Mouse (Mus musculus): ENCODE measurements around the gene Nuak1. TPM values are rescaled to one million over a fixed set of nuclear protein-coding genes. Genes with fewer than 3 reads are reported as not detected.

The Nuak1 gene
- polyA plus RNA-seq, 1 experiment from 2014 or later, result 3.6 TPM

DNA sequence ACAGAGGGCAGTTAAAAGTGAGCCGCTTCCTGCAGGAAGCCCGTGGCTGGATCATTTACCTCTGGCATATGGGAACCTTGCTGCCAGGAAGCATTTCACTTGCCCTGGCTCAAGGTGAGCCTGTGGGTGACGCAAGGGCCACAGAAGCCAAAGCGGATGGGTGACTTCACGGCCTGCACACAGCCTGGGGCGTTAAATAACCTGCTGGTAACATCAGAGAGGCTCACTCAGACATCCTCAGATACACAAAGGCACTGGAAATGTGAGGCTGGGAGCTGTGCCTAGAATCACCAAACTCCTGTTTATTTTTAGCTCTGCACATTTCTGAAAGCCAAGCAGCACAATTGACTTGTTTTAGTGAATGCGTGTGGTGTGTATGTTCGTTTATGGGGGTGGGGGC lies 23.6 kb downstream of the Nuak1 start:
- Histone ChIP-seq H3K4me3 (ENCODE audit: low read length) (no peak overlapping the region), H3K4me1 (ENCODE audit: insufficient read depth, low read length) (peaks cover 9% of the 10 kb centered on the region), H3K27ac (ENCODE audit: low read length) (no peak overlapping the region), H3K9me3 (ENCODE audit: low read length) (no peaks in the 10 kb centered on the region), H3K4me2 (replicated peaks; ENCODE audit: low read depth, low read length) (no peak overlapping the region), H3K27me3 (ENCODE audit: insufficient read depth, low read length) (no peaks in the 10 kb centered on the region), H3K36me3 (ENCODE audit: insufficient read depth, low read length) (0 out of 2 replicates have a peak, but pooled peaks cover 2% of the 10 kb centered on the region), H3K9ac (replicated peaks; ENCODE audit: low read length) (0 out of 2 replicates have a peak overlapping the region, but pooled peaks have one; percentile 23)
- no peak for ATAC-seq (ENCODE audit: low FRiP score, low TSS enrichment)
- 71% methylated on average over 8 of the region's 8 CpGs for WGBS

DNA sequence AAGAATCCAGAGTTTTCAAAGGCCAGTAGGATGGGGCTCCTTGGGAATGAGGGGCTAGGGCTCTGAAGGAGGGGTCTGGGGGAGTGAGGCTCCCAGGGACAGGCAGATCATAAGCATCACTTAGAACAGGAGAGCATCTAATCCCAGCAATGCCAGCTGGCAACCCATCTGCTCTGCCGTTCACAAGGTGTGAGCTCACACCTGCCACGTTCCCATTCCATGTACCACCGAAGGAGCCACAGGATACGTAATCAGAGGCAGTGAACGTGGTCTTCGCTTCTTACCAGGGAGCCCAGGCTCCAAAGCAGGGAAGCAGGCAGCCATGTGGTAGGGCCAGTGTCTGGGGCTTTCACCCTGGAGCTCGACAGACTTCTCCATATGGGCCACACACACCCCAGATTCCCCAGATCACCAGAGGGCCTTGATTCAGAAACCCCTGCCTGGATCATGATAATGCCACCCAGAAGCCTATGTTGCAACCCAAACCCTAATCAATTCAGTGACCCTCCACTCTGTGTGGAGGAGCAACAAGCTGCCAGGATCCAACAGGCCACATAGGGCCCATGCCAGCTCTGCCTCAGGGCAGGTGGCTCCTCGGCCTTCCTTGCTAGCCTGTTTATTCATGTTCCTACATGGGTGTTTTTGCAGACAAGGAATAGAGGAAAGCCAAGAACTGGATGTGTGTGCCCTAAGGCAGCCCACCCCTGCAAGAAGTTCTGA lies 25.3 kb downstream of the Nuak1 start:
- peaks cover 17% of the 10 kb centered on the region for H3K4me1 ChIP-seq (ENCODE audit: insufficient read depth, low read length)
- no peaks in the 10 kb centered on the region for H3K36me3 ChIP-seq (ENCODE audit: insufficient read depth, low read length)
- WGBS, result 86% methylated on average over 8 of the region's 8 CpGs
- H3K9ac ChIP-seq (replicated peaks; ENCODE audit: low read length), result no peak overlapping the region
- no peaks in the 10 kb centered on the region for H3K27me3 ChIP-seq (ENCODE audit: insufficient read depth, low read length)
- H3K4me2 ChIP-seq (replicated peaks; ENCODE audit: low read depth, low read length), result no peak overlapping the region
- ATAC-seq (ENCODE audit: low FRiP score, low TSS enrichment), result no peak
- H3K4me3 ChIP-seq (ENCODE audit: low read length), result no peak overlapping the region
- H3K9me3 ChIP-seq (ENCODE audit: low read length), result no peaks in the 10 kb centered on the region
- no peak overlapping the region for H3K27ac ChIP-seq (ENCODE audit: low read length)

DNA sequence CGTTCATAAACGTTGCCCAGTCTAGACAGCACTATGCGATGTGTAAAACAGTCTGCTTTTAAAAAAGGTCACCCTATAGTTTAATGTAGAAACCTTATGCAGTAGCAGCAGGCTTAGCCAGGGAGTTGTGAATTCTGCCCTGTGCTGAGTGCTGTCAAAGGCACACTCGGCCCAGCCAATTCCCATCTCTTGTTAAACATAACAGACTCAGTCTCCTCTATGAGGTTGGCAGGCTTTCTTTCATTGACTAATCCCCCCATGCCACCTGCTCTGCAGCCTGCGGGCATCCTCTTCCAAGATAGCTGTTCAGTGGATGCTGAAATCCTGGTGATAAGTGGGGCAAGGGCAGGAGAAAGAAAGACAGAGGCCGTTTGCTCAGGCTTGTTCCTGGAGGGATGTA lies 27.1 kb downstream of the Nuak1 start:
- H3K27me3 ChIP-seq (ENCODE audit: insufficient read depth, low read length), result no peaks in the 10 kb centered on the region
- H3K36me3 ChIP-seq (ENCODE audit: insufficient read depth, low read length), result no peaks in the 10 kb centered on the region
- no peak overlapping the region for H3K4me3 ChIP-seq (ENCODE audit: low read length)
- H3K9me3 ChIP-seq (ENCODE audit: low read length), result no peaks in the 10 kb centered on the region
- 73% methylated on average over 6 of the region's 6 CpGs for WGBS
- no peak overlapping the region for H3K4me2 ChIP-seq (replicated peaks; ENCODE audit: low read depth, low read length)
- no peak overlapping the region for H3K9ac ChIP-seq (replicated peaks; ENCODE audit: low read length)
- ATAC-seq (ENCODE audit: low FRiP score, low TSS enrichment), result no peak
- no peak overlapping the region for H3K27ac ChIP-seq (ENCODE audit: low read length)
- peaks cover 29% of the 10 kb centered on the region for H3K4me1 ChIP-seq (ENCODE audit: insufficient read depth, low read length)

DNA sequence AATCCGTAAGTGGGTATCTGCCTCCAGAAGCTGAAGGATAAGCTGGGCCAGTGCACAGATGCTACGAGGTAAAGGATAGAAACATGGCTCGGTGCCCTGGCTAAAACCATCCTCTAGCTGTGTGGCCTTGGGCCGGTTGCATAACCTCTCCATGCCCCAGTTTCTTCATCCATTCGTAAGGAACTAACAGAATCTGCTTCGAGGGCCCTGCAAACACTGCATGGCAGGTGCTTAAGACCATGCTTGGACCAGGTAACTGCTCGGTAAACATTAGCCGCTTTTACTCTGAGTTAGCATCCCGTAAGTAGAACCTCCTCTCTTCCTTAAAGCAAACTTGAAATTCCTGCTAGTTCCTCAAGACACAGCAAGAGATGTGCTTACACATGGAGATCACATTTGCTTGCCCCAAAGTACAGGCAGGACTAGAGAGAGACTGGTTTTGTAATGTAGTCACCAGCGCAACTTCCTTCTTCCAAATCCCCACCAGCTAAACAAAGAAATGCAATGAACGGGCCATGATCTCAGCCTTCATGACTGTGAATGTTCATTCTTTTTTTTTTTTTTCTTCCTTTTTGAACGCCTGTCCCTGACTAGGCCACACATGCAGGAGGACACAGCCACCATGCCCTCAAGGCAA lies 28.0 kb downstream of the Nuak1 start:
- no peak overlapping the region for H3K4me2 ChIP-seq (replicated peaks; ENCODE audit: low read depth, low read length)
- H3K9me3 ChIP-seq (ENCODE audit: low read length), result no peaks in the 10 kb centered on the region
- no peak overlapping the region for H3K4me3 ChIP-seq (ENCODE audit: low read length)
- WGBS, result 80% methylated on average over 12 of the region's 12 CpGs
- peaks cover 29% of the 10 kb centered on the region for H3K4me1 ChIP-seq (ENCODE audit: insufficient read depth, low read length)
- ATAC-seq (ENCODE audit: low FRiP score, low TSS enrichment), result no peak
- H3K27ac ChIP-seq (ENCODE audit: low read length), result no peak overlapping the region
- H3K27me3 ChIP-seq (ENCODE audit: insufficient read depth, low read length), result no peaks in the 10 kb centered on the region
- no peak overlapping the region for H3K9ac ChIP-seq (replicated peaks; ENCODE audit: low read length)
- H3K36me3 ChIP-seq (ENCODE audit: insufficient read depth, low read length), result no peaks in the 10 kb centered on the region

DNA sequence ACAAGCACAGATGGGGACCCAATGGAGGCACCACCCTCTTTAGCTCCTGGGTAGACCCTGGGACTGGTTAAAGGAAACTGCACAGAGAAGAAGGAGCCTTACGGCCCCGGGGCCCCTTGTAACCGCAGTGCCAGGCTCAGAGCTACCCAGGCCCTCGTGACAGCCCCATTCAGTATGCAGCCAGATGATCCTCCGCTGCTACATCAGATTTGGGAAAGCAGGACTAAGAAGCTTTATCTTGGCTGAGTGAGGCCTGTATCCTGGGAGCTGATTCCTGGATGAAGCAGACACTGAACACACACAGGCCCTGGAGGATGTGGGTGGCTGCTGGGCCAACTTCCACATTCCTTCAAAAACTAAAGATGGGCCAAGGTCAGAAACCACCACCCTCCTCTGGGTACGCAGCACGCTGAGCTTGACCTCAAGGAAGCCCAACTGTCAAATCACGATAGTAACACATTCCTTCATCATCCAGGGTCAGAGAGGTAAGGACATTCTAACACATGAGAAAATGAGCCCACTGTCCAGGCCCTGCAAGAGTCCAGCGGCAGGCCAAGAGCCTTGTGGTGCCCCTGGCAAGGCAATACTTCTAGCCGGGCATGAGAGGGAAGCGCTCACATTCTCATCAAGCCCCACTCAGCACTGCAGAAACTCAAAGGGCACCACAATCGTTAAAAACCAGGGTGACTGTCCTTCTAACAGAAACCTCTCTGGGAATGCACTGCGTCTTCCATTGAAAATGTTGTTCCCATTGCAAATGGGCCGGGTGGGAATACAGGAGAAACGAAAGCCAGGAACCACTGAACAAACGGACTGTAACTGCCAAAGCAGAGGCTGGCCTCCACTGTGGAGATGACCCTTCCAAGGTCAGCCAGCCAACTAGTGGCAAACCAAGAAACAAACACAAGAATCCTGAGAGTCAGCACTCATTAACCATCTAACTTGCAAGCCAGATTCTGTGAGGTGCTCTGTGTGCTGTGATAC lies 29.0 kb downstream of the Nuak1 start:
- H3K4me2 ChIP-seq (replicated peaks; ENCODE audit: low read depth, low read length), result no peak overlapping the region
- no peaks in the 10 kb centered on the region for H3K27me3 ChIP-seq (ENCODE audit: insufficient read depth, low read length)
- H3K4me3 ChIP-seq (ENCODE audit: low read length), result no peak overlapping the region
- no peak overlapping the region for H3K9ac ChIP-seq (replicated peaks; ENCODE audit: low read length)
- no peaks in the 10 kb centered on the region for H3K9me3 ChIP-seq (ENCODE audit: low read length)
- H3K4me1 ChIP-seq (ENCODE audit: insufficient read depth, low read length), result peaks cover 26% of the 10 kb centered on the region
- 0 out of 2 replicates have a peak, but pooled peaks cover 3% of the 10 kb centered on the region for H3K36me3 ChIP-seq (ENCODE audit: insufficient read depth, low read length)
- H3K27ac ChIP-seq (ENCODE audit: low read length), result no peak overlapping the region
- ATAC-seq (ENCODE audit: low FRiP score, low TSS enrichment), result no peak
- 80% methylated on average over 16 of the region's 16 CpGs for WGBS

DNA sequence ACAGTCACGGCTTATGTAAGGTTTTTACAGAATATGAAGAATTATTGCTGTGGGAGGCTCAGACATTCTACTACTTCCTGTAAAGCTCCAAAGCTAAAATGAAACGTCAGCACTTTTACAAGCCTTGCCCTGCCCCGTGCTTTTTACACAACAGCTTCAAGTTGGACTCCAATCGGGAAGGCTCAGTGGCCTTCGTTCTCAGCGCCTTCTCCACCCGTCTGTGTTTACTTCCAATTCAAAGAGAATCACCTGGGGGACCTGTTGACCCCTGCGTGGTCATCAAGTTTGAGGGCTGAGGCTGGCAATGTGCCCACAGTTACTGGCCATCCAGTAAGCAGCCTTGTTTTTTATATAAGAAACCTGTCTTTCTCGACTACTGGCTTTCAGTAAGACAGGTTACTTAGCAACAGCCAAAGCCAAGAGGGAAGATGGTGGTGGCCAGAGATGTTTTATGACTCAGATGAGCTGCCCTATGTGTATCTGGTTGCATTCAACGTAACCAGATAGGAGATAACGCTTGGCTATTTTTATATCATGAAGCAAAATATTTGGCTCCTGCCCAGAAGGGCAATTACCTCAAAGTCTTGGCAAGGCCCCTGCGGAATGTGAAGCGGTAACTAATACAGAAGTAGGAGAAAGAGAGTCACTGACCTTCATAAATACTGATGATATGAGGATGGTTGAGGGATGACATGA lies 31.3 kb downstream of the Nuak1 start:
- no peak overlapping the region for H3K9ac ChIP-seq (replicated peaks; ENCODE audit: low read length)
- 42% methylated on average over 13 of the region's 13 CpGs for WGBS
- no peak overlapping the region for H3K4me2 ChIP-seq (replicated peaks; ENCODE audit: low read depth, low read length)
- H3K4me3 ChIP-seq (ENCODE audit: low read length), result no peak overlapping the region
- H3K36me3 ChIP-seq (ENCODE audit: insufficient read depth, low read length), result 0 out of 2 replicates have a peak, but pooled peaks cover 3% of the 10 kb centered on the region
- no peaks in the 10 kb centered on the region for H3K9me3 ChIP-seq (ENCODE audit: low read length)
- no peak overlapping the region for H3K27ac ChIP-seq (ENCODE audit: low read length)
- no peaks in the 10 kb centered on the region for H3K27me3 ChIP-seq (ENCODE audit: insufficient read depth, low read length)
- peaks cover 35% of the 10 kb centered on the region for H3K4me1 ChIP-seq (ENCODE audit: insufficient read depth, low read length)
- no peak for ATAC-seq (ENCODE audit: low FRiP score, low TSS enrichment)

DNA sequence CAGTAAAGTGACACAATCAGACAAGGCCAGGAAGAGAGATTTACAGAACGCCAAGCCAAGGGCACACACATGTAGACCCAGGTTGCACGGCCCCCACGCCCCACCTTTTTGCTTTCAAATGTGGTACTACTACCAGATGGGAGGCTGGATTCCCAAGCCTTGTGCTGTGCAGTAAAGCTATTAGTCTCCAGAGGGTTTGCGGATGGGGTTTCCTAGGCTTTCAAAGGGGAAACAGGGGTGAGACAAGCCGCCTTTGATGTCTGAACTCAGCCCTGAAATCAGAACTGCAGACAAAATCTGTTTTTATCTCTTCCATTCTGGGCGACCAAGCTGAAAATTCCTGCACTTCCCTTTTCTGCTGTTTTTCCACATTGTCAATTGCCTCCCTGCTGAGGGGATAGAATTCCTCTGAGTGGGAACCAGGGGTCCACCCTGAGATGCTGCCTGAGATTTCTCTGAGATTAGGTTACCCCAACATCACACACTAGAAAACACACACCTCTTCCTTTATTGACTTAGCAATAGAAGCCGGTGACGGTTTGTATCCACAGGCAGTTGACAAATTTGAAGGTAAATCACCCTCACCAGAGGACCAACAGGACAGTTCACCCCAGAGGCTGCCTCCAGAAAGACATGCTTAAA lies 35.1 kb downstream of the Nuak1 start:
- peak; percentile 81 for ATAC-seq (ENCODE audit: low FRiP score, low TSS enrichment)
- peaks cover 35% of the 10 kb centered on the region for H3K4me1 ChIP-seq (ENCODE audit: insufficient read depth, low read length)
- no peaks in the 10 kb centered on the region for H3K27me3 ChIP-seq (ENCODE audit: insufficient read depth, low read length)
- 31% methylated on average over 8 of the region's 8 CpGs for WGBS
- H3K4me3 ChIP-seq (ENCODE audit: low read length), result no peak overlapping the region
- 0 out of 2 replicates have a peak, but pooled peaks cover 3% of the 10 kb centered on the region for H3K36me3 ChIP-seq (ENCODE audit: insufficient read depth, low read length)
- H3K9me3 ChIP-seq (ENCODE audit: low read length), result no peaks in the 10 kb centered on the region
- H3K9ac ChIP-seq (replicated peaks; ENCODE audit: low read length), result no peak overlapping the region
- no peak overlapping the region for H3K4me2 ChIP-seq (replicated peaks; ENCODE audit: low read depth, low read length)
- H3K27ac ChIP-seq (ENCODE audit: low read length), result peak overlapping the region; percentile 65

DNA sequence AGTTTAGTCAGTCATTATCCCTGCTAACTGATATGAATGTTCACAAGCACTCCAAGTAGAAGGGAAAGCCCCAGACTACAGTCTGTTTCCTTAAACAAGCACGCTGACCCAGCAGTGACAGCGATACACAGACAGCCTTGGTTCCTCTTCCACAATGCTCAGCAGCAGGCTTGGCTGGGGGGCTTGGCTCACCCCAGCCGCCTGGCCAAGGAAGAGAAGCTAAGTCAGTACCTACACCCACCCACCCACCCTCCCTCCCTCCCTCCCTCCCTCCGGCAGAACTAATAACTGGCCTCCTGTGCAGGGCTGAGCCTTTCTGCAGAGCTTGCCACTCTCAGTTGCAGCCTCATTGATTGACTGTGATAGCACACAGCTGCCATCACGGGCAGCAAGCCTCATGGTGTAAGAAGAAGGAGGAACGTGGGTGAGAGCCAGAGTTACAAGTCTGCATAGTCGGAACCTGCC lies 38.5 kb downstream of the Nuak1 start:
- no peaks in the 10 kb centered on the region for H3K27me3 ChIP-seq (ENCODE audit: insufficient read depth, low read length)
- no peaks in the 10 kb centered on the region; the same call in 1 of the 2 replicates for H3K9me3 ChIP-seq (ENCODE audit: low read length)
- 28% methylated on average over 6 of the region's 7 CpGs for WGBS
- ATAC-seq (ENCODE audit: low FRiP score, low TSS enrichment), result peak; percentile 57; the same call in 1 of the 2 replicates
- peaks cover 23% of the 10 kb centered on the region for H3K4me1 ChIP-seq (ENCODE audit: insufficient read depth, low read length)
- no peaks in the 10 kb centered on the region for H3K36me3 ChIP-seq (ENCODE audit: insufficient read depth, low read length)
- H3K4me2 ChIP-seq (replicated peaks; ENCODE audit: low read depth, low read length), result no peak overlapping the region
- no peak overlapping the region for H3K27ac ChIP-seq (ENCODE audit: low read length)
- H3K9ac ChIP-seq (replicated peaks; ENCODE audit: low read length), result no peak overlapping the region
- H3K4me3 ChIP-seq (ENCODE audit: low read length), result no peak overlapping the region

DNA sequence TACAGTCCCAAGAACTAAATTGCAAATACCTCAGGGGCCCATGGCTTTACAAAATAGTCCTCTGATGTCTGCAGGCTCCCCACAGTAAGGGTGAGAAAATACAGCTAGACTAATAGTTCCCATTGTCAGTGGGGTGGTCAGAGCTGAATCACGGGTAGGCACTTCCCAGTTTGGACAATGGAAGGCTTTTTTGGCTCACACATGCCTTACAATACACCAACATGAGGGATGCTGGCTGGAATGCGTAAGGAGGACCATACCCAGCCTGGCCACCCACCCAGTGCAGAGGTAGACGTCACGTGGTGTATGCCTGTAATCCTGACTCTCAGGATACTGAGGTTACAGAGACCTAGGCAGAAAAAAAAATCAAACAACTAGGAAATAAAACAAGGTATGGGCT lies 39.2 kb downstream of the Nuak1 start:
- Histone ChIP-seq H3K27ac (ENCODE audit: low read length) (no peak overlapping the region), H3K4me1 (ENCODE audit: insufficient read depth, low read length) (peaks cover 27% of the 10 kb centered on the region), H3K27me3 (ENCODE audit: insufficient read depth, low read length) (no peaks in the 10 kb centered on the region), H3K9ac (replicated peaks; ENCODE audit: low read length) (no peak overlapping the region), H3K36me3 (ENCODE audit: insufficient read depth, low read length) (no peaks in the 10 kb centered on the region), H3K9me3 (ENCODE audit: low read length) (no peaks in the 10 kb centered on the region; the same call in 1 of the 2 replicates), H3K4me3 (ENCODE audit: low read length) (no peak overlapping the region), H3K4me2 (replicated peaks; ENCODE audit: low read depth, low read length) (no peak overlapping the region)
- WGBS, result 80% methylated on average over 4 of the region's 4 CpGs
- ATAC-seq (ENCODE audit: low FRiP score, low TSS enrichment), result no peak
